Mouse (Mus musculus) ES-E14 (cell line): ENCODE results near the gene Fam213a.

Experiments
- CHD2 ChIP-seq: IDR thresholded peaks from 2 replicates; pipeline ENCODE4 v1.6.1; 2014; ENCODE audit warnings: mild to moderate bottlenecking, low read depth, low read length, inconsistent platforms
- ZC3H11A ChIP-seq: IDR thresholded peaks from 2 replicates; pipeline ENCODE4 v1.6.1; 2012; ENCODE audit warnings: low read depth, mild to moderate bottlenecking, inconsistent platforms, low read length, borderline replicate concordance

DNA sequence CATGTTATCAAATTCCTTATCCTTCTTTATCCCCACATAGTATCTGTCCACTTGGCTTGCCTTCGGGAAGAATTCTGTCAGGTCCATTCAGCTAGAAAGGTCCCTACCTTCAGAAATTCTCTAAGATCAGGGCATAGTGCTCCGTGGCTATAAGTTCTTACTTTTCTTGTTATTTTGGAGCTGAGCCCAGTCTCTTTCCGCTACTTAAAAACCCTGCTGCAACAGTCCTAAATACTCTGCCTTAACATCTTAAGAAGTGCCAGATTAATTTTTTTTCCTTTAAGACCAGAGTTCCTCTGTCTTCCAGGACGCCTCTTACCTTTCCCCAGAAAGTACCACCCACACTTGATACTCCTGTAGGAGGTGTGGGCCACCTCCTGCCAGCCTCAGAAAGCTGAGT, 53.4 kb downstream of the Fam213a start:
- TF ChIP-seq ZC3H11A (no peak), CHD2 (no peak)
